Mouse (Mus musculus): ENCODE results near the gene Igsf8.

Igsf8 gene

GRCm38 (mm10) chr1:172349504-172349903, 88.1 kb downstream of the Igsf8 start:
- no peak for DNase-seq (ENCODE audit: low spot score)

GRCm38 (mm10) chr1:172349916-172350812, 88.7 kb downstream of the Igsf8 start:
- no peak for DNase-seq (ENCODE audit: low spot score)

- DNase-seq (ENCODE audit: low spot score): no peak
Measured at GRCm38 (mm10) chr1:172352001-172352400, 90.6 kb downstream of the Igsf8 start.

GRCm38 (mm10) chr1:172352453-172352852, 91.0 kb downstream of the Igsf8 start:
- DNase-seq (ENCODE audit: low spot score): no peak

GRCm38 (mm10) chr1:172355336-172355735, 93.9 kb downstream of the Igsf8 start:
- no peak for DNase-seq (ENCODE audit: low spot score)

GRCm38 (mm10) chr1:172357550-172357949, 96.1 kb downstream of the Igsf8 start:
- no peak for DNase-seq (ENCODE audit: low spot score)

- DNase-seq (ENCODE audit: low spot score): no peak
Measured at GRCm38 (mm10) chr1:172358341-172358740, 96.9 kb downstream of the Igsf8 start.

- peak; percentile 31 for DNase-seq (ENCODE audit: low spot score)
Measured at GRCm38 (mm10) chr1:172364684-172365083, 103.2 kb downstream of the Igsf8 start.

- no peak for DNase-seq (ENCODE audit: low spot score)
Measured at GRCm38 (mm10) chr1:172368768-172369418, 107.5 kb downstream of the Igsf8 start.
